Mouse (Mus musculus): ENCODE measurements at regions not wholly inside any gene's neighbourhood (a gene's known extent, or its start where the extent isn't known, plus 50 kb on each side); places are given as distances from the start of the nearest gene placed in this dataset.

DNA sequence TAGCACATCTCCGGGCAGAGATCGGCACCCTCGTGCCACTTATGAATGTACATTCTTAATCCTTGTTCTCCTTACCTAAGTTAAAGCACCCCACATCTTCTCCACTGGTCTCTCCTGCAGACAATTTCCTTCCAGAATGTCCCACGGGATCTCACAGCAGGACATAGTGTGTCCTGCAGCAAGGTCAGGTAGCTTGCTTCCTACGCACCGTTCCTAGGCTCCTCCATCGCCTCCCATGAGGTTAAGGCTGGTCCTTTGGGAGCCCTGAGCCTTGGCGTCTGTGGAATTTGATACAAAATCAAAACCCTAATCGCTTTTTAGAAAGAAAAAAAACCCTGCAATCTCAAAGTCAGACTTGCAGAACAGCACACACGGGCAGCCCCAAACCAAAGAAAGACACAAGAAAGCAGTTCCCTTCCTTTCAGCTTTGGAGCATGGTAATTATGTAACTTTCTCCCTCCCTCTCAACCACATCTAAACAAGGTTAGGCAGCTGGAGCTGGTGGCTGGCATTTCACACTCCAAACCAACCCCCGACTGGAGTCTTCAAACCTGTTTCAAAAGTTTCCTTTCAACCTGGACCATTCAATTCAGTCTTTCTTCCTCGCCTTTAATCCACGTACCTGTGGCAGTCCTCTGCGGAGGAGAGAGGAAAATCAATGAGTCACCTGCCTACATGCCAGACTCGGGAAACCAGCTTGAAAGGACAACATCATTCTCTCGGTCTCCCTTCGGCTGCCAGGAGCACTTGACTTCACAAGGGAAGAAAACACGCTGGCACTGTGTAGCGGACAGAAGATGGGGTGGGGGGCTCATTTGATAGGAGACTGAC is 67.4 kb downstream of the E030025P04Rik start:
- TF ChIP-seq POLR2A (IDR thresholded peaks at IDR 0.05; ENCODE audit: borderline replicate concordance, extremely low read depth, insufficient read depth, insufficient read length, poor library complexity, severe bottlenecking) (no peak), CTCF (IDR thresholded peaks at IDR 0.05; ENCODE audit: borderline replicate concordance, extremely low read depth, insufficient read depth, insufficient read length) (no peak)
